Mouse (Mus musculus) right cerebral cortex, postnatal 36 days (tissue): ENCODE measurements at regions not wholly inside any gene's neighbourhood (a gene's known extent, or its start where the extent isn't known, plus 50 kb on each side); places are given as distances from the start of the nearest gene placed in this dataset.
A peak's percentile ranks its signal among the peaks of the same experiment; 100 is the strongest.

ENCODE experiments used
- DNase-seq, 2 experiments: peaks; one replicate each; pipeline ENCODE4 v3.0.0; 2022; ENCODE audit warnings: low spot score in 2 of 2, mixed read lengths in 1 of 2

DNA sequence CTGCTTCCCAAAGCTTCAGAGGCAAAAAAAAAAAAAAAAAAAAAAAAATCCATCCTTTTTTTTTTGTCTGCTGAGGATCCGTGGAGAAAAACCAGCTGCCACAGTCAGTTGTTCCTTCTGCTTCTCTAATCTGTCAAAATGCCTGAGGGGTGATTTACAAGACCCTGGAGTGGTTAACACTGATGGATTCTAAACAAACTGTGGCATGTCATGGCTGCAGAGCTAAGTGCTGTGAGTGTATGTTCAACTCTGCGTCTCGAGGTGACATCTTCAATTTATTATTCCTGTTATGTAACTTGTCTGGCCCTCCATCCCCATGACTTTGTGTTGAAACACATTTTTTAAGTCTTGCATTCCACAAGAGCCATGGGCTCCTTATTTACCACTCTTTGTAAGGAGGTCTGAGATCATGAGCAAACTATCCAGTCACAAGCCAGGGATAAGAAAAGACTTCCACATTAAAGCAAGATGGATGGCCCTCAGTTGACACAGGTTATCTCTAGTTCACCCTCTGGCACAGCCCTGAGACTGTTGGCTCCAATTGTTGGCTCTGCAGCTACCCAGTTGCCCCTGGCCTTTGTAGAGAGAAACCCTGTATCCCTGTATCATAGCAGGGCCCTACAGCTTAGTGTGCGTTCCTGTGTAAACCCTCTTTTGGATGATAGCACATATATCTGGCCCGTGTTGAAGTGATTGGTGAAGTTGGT, 153.6 kb downstream of the Thbs2 start:
- DNase-seq, result no peak

DNA sequence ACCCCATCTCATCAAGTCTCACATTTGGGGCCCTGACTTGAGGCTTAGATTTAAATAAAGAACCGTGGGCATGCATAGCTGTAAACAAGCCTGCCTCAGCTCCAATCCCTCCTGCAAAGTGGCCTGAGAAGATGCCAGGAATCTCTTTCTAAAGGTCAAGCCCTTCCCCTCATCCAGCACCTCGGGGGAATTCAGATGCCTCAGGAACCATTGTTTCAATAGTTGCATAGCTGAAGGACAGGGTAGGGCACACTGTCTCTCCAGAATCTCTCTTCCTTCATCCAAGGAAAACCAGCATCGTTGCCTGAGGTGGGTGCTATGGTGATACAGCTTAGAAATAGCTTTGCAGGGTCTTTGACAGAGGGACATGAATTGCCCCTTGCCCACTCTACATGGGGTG, 154.4 kb downstream of the Thbs2 start:
- no peak for DNase-seq

DNA sequence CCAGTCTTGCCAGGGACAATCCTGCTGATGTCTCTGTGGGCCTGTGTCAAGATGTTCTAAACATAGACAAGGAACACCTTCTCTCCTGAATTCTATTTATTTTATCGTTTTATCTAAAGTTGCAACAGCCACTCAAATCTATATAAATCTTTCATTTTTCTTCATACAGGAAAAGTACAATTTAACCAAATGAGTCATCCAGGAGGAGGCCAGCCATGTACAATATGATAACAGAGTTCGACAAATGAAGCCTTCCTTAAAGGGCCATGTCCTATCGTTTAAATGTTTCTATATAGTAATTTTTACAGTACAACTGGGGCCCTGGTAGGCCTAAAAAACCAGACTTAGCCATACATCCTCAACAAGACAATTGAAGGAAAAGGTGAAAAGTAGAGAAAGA, 154.8 kb downstream of the Thbs2 start:
- DNase-seq, result no peak

DNA sequence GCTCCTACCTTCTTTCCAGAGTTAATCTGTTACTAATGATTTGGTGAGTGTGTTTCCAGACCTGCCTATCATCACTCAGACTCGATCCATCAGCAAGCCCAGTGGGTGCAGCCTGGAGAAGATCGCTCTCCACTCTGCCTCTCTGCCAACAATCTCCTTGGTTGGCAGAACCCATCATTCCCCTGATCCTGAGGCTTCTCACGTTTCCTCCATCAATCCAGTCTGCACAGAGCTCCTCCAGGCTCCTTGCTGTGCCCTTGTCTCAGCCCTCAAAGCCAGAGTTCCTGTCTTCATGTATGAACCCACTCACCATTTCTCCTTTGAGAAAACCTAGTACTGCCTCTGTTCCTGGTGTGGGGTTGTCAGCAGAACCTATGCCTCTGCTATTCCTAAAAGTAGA, 155.5 kb downstream of the Thbs2 start:
- no peak for DNase-seq

DNA sequence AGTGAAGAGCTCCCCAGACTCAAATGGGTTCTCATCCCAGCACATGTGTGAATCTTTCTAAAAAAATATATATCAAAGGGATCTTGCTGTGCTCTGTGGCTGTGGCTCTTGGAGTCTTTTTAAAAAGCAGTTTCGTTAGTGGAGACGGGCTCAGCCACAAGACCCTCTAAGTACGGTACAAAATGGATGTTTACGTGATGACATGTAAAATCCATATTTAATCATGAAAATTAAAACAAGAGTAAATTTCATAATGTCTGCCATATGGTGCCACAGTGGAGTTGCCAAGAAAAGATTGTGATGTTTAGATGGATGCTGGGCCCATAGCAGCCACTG, 161.1 kb downstream of the Thbs2 start:
- DNase-seq, result no peak

DNA sequence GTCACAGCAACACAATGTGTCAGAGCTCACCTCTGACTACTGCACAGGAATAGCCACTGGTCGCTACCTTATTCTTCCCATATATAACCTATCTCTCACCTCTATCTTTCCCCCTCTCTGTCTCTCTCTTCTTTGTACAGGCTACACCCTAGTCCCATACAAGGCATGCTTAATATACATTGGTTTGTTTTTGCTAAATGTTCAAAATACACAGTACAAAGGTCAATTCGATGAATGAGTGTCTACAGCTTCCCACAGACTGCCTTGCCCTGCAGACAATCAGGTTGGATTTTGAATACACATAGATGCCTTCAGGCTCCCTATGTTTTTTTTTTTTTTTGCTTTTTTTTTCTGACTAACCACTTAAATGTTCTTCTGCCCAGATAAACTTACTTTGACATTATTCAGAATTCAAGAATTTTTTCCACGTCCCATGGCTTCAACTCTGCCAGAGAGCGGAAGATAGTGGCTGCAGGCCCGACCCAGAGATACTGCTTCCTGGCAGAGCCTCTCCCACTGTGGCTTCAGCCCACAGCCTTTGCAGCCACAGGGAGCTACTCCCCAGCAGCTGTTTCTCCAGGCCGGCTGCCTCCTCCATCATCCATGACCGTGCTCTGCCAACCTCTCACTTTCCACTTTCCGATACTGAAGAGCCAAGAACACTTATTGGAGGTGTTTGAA, 161.6 kb downstream of the Thbs2 start:
- DNase-seq, result peak in 1 of 2 experiments; percentile 23

DNA sequence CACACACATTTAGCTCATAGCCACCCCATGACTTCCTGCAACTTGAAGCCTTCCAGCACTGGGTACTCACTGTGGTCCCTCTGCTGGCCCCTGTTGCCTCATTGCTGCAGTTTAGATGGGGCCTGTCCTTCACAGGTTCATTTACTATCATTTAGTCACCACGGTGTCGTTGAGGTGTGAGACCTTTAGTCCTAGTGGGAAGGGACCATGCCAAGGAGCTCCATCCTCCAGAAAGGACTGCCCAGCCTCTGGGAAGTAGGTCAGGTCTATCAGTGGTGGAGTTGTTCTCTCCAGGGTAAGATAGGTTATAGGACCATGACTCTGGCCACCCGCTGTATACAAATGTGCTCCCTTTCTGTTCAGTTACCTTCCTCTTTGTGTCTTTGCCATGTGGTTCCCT, 162.2 kb downstream of the Thbs2 start:
- no peak for DNase-seq

DNA sequence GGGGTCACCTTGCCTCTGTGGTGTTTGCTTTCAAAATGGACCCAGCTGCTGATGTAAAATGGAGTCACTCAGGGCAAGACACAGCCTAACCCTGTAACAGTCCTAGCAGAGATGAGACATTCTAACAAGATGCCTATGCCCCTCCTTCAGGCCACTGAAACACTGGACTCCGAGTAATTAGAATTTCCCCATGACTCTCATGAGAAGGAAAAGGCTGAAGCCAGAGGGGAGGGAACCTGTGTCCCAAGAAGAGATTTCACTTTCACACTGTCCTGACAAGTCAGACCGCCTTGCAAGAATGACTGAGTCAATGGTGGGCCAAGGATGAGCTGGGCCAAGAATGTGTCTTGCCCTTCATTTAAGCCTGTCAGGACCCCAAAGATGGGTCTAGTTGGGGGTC, 166.3 kb downstream of the Thbs2 start:
- no peak for DNase-seq

DNA sequence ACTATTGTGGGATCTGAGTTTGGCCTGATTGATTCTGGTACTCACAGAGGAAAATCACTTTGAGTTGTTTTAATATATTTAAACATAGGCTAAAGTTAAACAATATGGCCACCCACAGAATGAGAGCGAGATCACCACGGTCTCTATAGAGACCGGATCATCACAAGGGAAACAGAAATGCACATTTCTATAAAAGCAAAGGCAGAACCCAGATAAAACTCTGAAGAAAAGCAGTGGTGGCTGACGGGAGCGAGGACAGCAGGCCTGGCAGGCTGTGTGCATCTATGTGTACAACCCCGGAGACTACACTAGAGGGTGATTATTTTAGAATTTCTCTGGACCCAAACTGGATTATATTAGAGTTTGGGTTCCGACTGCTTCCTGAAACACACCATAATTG, 168.8 kb downstream of the Thbs2 start:
- no peak for DNase-seq

DNA sequence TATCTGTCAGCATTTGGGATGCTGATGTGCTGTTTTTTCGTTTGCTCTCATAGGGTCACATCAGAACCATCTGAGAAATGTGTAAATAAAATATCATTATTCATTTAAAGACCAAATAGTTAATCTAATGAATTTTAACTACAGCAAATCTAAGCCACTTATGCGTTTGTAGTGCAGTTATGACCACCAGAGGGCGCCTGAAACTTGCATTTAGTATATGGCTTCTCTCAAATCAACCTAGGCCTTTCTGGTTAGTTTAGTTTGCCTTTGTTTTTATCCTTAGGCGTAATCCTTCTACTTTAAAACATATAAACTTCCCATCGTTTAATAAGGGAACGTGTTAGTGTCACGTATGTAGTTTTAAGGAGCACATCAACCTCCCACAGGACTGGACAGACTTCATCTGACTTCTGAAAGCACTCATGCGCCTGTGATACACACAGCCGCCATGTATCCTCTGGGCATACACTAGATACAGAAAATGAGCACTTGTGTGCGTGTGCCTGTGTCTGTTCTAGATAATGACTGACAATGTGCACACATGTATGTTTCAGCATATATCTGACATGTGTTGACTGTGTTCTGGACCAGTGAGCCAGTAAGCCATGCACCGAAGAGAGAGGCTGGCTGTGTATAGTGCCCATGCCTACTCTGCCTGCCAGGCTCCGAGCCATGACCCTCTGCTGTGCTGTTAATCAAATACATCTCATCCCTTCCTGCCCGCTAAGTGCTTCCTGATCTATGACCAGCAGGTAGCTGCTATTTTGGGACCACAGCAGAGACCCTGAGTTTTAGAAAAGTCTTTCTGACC, 169.4 kb downstream of the Thbs2 start:
- peak in 1 of 2 experiments; percentile 39 for DNase-seq

DNA sequence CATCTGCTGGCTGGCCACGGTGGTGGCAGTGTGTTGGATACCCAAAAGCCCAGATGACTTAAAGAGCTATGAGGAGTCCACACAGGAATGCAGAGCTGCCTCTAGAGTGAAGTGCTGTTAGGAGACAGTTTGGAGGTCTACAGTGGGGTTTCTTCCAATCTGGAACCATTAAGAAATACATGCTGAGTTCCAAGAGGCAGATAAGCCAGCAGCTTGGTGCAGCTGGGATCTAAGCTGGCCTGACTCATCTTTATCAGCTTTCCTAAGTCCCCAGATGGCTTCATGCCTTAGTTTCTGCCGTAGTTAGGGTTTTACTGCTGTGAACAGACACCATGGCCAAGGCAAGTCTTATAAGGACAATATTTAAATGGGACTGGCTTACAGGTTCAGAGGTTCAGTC, 172.0 kb downstream of the Thbs2 start:
- no peak for DNase-seq

DNA sequence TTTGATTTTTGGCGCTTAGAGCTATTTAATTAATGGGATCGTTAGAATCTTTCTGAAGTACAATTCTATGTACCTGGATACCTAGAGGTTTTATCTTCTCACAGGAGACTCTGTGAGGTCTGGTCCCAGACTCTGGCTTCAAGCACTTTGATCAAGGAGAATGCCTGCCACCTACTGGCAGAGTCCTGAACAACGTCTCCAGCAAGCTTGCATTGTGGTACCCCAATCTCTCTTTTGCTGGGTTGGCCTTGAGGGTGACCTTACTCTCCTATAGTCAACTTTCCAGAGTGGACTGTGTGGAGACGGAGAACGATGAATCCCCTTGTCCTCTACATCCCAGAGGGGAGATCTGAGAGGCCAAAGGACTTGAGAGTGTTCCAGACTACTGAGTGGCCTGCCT, 173.5 kb downstream of the Thbs2 start:
- DNase-seq, result peak; percentile 58

DNA sequence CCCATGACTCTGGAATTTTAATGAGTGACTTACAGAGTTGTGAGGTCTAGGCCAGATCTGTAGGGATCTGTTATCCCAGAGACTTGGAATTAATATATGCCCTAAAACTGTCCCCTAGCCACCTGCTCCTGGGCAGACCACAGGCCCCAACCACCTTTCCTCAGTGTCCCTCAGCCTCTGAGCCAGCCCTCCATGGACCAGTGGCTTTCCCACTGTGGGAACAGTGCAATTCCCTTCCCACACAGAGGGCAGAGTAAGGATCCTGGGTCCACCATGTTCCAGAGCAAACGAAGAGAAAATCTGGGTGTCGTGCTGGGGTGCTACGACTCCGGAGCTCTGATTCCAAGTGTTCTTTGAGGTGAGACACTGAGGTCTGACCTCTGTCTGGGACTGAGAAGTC, 174.7 kb downstream of the Thbs2 start:
- DNase-seq, result no peak

DNA sequence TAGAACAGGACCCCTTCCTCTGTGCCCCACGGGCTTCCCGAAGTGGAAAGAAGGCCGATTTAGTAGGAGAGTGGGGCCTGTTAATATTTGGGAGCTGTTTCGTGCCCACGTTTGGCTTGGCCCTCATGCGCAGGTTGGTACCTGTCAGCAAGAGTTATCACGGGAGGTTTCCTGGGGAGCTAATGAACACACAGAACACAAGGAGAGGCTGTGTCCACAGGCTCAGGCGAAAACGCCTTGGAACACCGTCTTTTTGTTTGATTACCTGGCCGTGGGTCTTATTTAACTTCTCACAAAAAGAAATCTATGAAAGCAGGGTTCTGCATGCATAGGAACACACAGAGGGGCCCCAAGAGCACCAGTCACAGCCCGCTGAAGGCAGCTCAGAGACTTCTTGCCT, 175.8 kb downstream of the Thbs2 start:
- no peak for DNase-seq

DNA sequence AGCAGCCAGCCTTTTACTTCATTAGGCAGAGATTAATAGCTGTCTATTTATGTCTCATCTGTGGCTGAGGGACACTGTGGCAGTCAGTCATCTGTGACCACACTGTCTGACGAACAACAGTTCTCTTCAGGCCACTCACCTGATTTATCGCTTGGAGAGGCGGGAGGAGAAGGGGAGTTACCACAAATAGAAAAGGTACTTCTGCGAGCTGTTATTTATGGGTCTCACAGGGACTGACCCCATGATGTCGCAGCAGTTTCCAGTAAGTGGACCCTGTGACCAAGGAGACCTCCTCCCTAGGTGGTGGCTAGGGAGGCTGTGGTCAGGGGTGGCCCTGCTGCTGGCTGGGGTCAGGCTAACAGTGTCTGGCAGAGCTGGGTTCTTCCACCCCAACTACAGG, 176.7 kb downstream of the Thbs2 start:
- no peak for DNase-seq

DNA sequence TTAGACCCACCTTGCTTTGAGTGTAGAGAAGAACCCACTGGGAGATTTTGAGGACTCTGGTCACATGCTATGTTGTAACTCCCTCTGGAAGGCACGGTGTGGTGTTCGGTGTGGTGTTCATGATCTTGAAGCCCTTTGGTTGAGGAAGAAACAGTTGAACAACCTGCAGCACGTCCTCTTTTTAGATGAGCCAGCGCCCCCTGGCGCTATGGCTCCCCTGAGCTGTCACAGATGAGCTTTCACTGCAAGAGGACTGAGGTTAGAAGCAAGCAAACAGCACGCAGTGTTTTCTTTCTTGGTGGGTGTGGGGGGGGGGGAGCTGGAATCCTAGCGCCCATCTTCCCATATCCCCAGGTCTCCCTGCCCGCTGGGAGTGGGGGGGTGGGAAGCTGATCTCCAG, 177.9 kb downstream of the Thbs2 start:
- DNase-seq, result peak in 1 of 2 experiments; percentile 25

DNA sequence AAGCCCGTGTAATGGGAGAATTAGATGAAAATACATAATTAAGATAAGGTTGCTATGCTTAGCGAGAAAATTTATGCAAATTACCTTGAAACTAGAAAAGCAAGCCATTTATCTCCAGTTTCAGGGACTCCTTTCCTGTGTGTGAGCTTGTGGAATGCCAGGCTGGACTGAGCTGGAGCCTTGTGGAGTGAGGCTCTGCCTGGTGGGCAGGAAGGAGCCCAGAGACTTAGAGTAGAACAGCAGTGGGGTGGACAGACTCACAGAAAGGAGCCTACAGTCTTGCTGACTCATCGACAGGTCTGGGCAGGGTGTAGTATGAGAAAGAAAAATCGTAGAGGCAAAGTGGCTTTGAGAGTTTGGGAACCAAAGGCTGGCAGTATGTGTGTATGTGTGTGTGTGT, 180.6 kb downstream of the Thbs2 start:
- DNase-seq, result no peak

DNA sequence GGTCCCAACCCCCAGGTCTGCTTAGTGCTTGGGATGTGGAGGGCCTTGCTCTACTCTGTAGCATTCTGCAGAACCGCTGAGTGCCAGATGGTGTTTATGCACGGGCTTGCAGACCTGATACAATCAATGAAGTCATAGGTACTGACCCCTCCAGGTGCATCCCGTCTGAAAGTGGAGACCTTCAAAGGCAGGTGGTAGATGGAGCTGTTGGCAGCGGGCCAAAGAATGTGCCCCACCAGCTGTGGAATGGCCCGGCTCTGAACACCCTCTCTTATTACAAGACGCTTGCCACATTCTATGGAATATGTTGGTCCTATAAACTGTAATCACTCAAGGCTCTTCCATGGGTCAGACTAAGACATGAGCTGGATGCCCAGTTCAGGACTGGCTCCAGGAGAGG, 183.5 kb downstream of the Thbs2 start:
- no peak for DNase-seq

DNA sequence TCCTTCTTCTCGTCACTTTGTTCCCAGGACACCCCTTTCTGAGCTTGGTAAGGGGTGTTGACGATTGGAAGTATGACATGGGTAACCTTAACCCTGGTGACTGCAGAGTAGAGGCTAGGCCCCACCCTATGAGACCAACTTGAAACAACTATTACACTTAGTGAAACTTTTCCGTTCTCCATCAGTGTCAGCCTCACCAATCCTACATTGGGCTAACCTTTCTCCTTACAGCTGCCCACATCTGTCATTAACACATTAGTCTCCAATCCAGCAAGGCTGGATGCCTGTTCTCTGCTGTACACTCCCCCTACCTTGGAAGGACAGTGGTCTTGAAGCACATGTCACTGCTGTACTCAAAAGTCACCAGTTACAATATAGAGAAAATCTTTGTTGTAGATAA, 186.9 kb downstream of the Thbs2 start:
- DNase-seq, result no peak

DNA sequence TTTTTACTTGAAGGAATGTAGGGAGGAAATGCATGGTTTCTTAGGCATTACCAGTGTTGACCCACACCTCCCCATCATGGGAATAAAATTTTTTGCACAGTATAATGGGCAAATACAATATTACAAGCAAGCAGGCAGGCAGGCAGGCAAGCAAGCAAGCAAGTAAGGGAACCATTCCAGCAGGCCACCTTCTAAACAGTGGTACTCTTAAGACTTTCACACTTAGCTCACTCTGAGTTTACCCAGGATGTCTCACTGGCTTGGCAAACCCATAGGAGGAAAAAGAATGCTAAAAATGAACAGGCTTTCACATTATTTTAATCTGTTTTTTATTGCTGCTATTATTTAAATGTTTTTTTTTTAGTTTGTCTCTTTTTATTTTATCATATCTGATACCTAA, 187.9 kb downstream of the Thbs2 start:
- peak in 1 of 2 experiments; percentile 39 for DNase-seq

DNA sequence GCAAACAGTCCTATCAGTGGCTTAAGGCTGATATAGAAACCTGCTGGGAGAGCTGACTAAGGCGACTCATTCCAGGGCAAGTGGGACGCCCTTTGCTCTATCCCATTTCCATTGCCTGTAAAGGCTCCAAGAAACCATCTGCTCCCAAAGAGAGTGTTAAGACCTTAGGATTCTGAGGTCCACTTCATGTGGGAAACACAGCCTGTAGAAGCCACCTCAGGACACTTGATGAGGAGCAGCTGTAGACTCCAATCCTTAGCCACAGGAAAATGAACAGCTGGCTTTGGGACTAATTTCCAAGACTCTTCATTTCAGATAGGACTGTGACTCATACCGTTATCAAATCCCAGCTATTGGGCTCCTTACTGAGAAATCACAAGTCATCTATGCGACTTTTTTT, 188.6 kb downstream of the Thbs2 start:
- no peak for DNase-seq

DNA sequence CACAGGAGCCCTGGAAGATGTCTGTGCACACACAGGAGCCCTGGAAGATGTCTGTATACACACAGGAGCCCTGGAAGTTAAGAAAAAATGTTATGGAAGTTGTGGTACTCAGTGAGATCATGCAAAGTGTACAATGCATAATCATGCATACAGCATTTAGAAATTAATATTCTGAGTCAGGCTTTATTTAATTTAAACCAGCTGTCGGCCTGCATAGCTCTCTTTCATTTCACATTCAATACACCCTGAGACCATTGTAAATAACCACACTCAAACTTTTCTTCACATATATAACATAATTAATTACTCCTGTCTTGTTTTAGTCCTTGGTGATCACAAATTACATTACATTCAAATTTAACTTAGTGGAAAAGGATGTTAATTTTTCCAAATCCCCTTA, 190.4 kb downstream of the Thbs2 start:
- DNase-seq, result no peak

DNA sequence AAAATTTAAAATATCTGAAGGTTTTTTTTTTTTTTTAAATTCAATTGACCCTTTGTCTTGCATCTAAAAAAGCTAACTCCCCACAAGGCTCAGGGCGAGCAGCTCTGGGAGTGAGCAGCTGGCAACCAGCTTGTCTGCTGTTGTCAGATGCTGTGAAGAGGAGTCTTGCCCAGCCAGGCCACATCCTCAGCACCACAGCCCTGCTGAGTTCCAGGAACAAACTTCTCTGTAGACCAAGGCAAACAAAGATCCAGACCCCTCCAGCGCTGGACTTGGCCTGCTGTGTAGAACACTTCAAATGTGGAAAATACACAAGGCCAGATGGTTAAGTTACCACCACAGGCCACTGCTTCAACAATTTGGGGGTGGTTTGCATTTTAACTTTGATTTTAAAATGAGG, 192.7 kb downstream of the Thbs2 start:
- no peak for DNase-seq
